Mouse (Mus musculus): ENCODE results near the gene Blvrb. TPM values are rescaled to one million over a fixed set of nuclear protein-coding genes. Genes with fewer than 3 reads are reported as not detected.
A peak's percentile ranks its signal among the peaks of the same experiment; 100 is the strongest.

Blvrb gene
- total and polyA plus RNA-seq, 2 experiments from 2014 or later, result 19.7 to 23.4 TPM

DNA sequence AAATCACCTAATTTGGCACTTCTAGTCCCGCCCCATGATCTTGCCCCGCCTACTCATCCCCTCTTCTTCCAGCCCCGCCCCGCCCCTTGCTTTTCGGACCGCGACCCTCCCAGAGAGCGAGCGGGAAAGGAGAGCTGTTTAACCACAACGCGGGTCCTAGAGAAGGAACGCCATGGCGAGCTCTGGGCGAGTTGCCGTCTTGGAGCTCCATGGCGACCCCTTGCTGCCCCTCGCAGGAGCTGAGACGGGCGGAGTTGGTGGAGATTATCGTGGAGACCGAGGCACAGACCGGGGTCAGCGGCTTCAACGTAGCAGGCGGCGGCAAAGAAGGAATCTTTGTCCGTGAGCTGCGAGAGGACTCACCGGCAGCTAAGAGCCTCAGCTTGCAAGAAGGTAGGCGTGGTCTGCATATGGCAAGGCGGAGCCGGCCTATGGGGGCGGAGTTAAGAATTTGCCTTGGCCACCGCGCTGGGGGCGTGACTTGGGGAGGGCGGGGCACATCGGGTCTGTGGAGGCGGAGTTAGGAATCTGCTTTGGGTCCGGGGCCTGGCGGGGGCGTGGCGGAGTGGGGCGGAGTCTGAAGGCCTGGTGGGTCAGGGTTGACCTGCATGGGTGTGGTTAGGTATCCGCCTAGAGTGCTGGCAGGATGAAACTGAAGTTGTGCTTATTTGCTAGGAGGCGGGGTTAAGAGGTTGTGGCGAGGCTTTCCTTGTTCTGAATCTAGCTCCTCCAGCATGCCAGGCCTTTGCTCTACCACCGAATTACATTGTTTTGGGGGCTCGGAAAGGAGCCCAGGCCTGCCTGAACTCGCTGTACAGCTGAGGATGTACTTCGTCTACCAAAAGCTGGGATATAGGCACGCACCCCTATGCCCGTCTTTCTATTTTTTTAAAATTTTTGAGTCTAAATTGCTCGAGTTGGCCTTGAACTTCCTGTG, 60.2 kb downstream of the Blvrb start:
- H3K9ac ChIP-seq (replicated peaks; ENCODE audit: low read length), result peak overlapping the region; percentile 47
- no peaks in the 10 kb centered on the region for H3K36me3 ChIP-seq (ENCODE audit: insufficient read depth, low read length)
- peak; percentile 64 for TF ChIP-seq CTCF (IDR thresholded peaks at IDR 0.05; ENCODE audit: low read depth)
- WGBS, result under 1% methylated on average over 54 of the region's 54 CpGs
- DNase-seq (ENCODE audit: low spot score), result peak; percentile 97
- H3K4me2 ChIP-seq (ENCODE audit: low read depth, low read length), result peak overlapping the region; percentile 53
- no peaks in the 10 kb centered on the region for H3K9me3 ChIP-seq (ENCODE audit: low read length)
- H3K27me3 ChIP-seq (ENCODE audit: insufficient read depth, low read length), result no peaks in the 10 kb centered on the region
- H3K27ac ChIP-seq, result peak overlapping the region; percentile 94
- peak overlapping the region; percentile 44 for H3K4me3 ChIP-seq (ENCODE audit: low read length)
- peak; percentile 95 for ATAC-seq
- H3K4me1 ChIP-seq (ENCODE audit: insufficient read depth, low read length), result 0 out of 2 replicates have a peak, but pooled peaks cover 5% of the 10 kb centered on the region

DNA sequence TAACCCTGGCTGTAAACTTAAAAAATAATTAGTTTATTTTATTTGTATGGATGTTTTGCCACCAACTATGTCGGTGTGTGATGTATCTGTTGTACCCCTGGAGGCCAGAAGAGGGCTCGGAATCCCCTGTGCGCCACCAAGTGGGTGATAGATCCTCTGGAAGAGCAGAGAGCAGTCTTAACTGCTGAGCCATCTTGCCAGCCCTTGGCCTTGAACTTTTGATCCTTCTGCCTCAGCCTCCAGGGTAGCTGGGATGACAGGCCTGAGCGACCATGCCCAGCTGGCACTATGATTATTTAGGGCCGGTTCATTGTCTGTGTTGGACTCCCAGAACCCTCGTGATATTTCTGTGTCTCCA, 60.8 kb downstream of the Blvrb start:
- WGBS, result 26% methylated on average over 6 of the region's 6 CpGs
- Histone ChIP-seq H3K9me3 (ENCODE audit: low read length) (no peaks in the 10 kb centered on the region), H3K9ac (replicated peaks; ENCODE audit: low read length) (no peak overlapping the region), H3K36me3 (ENCODE audit: insufficient read depth, low read length) (no peaks in the 10 kb centered on the region), H3K27ac (peak overlapping the region; percentile 94; the same call in 1 of the 2 replicates), H3K4me1 (ENCODE audit: insufficient read depth, low read length) (0 out of 2 replicates have a peak, but pooled peaks cover 5% of the 10 kb centered on the region), H3K27me3 (ENCODE audit: insufficient read depth, low read length) (no peaks in the 10 kb centered on the region), H3K4me3 (ENCODE audit: low read length) (peak overlapping the region; percentile 44), H3K4me2 (ENCODE audit: low read depth, low read length) (peak overlapping the region; percentile 53)
- ATAC-seq (0 out of 2 replicates have a peak, but pooled peaks have one; percentile 18), DNase-seq (ENCODE audit: low spot score) (peak; percentile 70)
- peak; percentile 74 for TF ChIP-seq CTCF (IDR thresholded peaks at IDR 0.05; ENCODE audit: low read depth)

DNA sequence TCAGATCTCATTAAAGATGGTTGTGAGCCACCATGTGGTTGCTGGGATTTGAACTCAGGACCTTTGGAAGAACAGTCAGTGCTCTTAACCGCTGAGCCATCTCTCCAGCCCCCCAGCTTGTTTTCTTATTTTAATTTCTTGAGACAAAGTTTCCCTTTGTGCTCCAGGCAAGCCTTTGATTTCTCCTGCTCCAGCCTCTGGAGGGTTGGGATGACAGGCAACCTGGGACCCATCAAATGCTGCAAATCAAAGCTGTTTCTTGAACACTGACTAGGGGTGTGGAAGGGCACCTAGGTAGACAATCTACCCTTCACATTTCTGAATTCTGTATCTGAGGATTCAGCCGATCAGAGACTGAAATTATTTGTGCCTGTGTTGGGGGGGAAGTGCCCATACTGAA, 63.0 kb downstream of the Blvrb start:
- no peaks in the 10 kb centered on the region for H3K9me3 ChIP-seq (ENCODE audit: low read length)
- no peak overlapping the region for H3K27ac ChIP-seq
- H3K9ac ChIP-seq (replicated peaks; ENCODE audit: low read length), result no peak overlapping the region
- H3K4me2 ChIP-seq (ENCODE audit: low read depth, low read length), result no peak overlapping the region
- 85% methylated on average over 2 of the region's 2 CpGs for WGBS
- DNase-seq (ENCODE audit: low spot score), result no peak
- H3K27me3 ChIP-seq (ENCODE audit: insufficient read depth, low read length), result no peaks in the 10 kb centered on the region
- H3K4me1 ChIP-seq (ENCODE audit: insufficient read depth, low read length), result 0 out of 2 replicates have a peak, but pooled peaks cover 5% of the 10 kb centered on the region
- no peak for TF ChIP-seq CTCF (IDR thresholded peaks at IDR 0.05; ENCODE audit: low read depth)
- ATAC-seq, result no peak
- no peak overlapping the region for H3K4me3 ChIP-seq (ENCODE audit: low read length)
- no peaks in the 10 kb centered on the region for H3K36me3 ChIP-seq (ENCODE audit: insufficient read depth, low read length)

DNA sequence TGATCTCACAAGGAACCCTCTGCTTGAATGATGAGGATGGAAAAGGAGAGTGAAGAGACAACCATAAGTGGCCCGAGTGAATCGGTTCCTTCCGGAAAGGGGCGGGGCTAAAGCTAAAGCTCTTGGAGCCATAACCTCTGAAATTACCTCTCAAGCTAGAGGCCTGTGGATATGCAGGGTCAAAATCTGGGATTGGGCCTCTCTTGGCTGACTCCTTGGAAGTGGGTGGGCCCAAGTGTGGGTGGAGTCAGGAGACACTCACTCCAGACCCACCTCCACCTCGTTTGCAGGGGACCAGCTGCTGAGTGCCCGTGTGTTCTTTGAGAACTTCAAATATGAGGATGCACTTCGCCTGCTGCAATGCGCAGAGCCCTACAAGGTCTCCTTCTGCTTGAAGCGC, 67.2 kb downstream of the Blvrb start:
- TF ChIP-seq CTCF (IDR thresholded peaks at IDR 0.05; ENCODE audit: low read depth), result no peak
- H3K36me3 ChIP-seq (ENCODE audit: insufficient read depth, low read length), result no peaks in the 10 kb centered on the region
- no peak for DNase-seq (ENCODE audit: low spot score)
- 83% methylated on average over 9 of the region's 9 CpGs for WGBS
- no peak overlapping the region for H3K4me3 ChIP-seq (ENCODE audit: low read length)
- no peak overlapping the region for H3K4me2 ChIP-seq (ENCODE audit: low read depth, low read length)
- no peak for ATAC-seq
- no peak overlapping the region for H3K9ac ChIP-seq (replicated peaks; ENCODE audit: low read length)
- H3K27ac ChIP-seq, result no peak overlapping the region
- H3K9me3 ChIP-seq (ENCODE audit: low read length), result no peaks in the 10 kb centered on the region
- H3K4me1 ChIP-seq (ENCODE audit: insufficient read depth, low read length), result no peaks in the 10 kb centered on the region
- no peaks in the 10 kb centered on the region for H3K27me3 ChIP-seq (ENCODE audit: insufficient read depth, low read length)

Other genes with a start within 250 kb of the Blvrb start
- gene Itpkc, start 219.3 kb upstream of the Blvrb start, total RNA-seq (2014; rRNA removed), result 14.3 and 18.8 TPM in 2 replicates
- 3.3 and 4.0 TPM in 2 replicates for gene Itpkc, start 219.3 kb upstream of the Blvrb start, polyA plus RNA-seq (2015; fragmentation: Nextera tagmentation; extraction: Ambion mirVana)
- 26.5 and 27.6 TPM in 2 replicates for gene Coq8b, start 215.0 kb upstream of the Blvrb start, total RNA-seq (2014; rRNA removed)
- gene Coq8b, start 215.0 kb upstream of the Blvrb start, polyA plus RNA-seq (2015; fragmentation: Nextera tagmentation; extraction: Ambion mirVana), result 16.7 and 20.4 TPM in 2 replicates
- 140 and 161 TPM in 2 replicates for gene Numbl, start 189.5 kb upstream of the Blvrb start, total RNA-seq (2014; rRNA removed)
- 55.9 and 59.5 TPM in 2 replicates for gene Numbl, start 189.5 kb upstream of the Blvrb start, polyA plus RNA-seq (2015; fragmentation: Nextera tagmentation; extraction: Ambion mirVana)
- gene Ltbp4, start 110.3 kb upstream of the Blvrb start, total RNA-seq (2014; rRNA removed), result 34.8 and 41.2 TPM in 2 replicates
- 10.5 and 10.6 TPM in 2 replicates for gene Ltbp4, start 110.3 kb upstream of the Blvrb start, polyA plus RNA-seq (2015; fragmentation: Nextera tagmentation; extraction: Ambion mirVana)
- 27.0 and 31.2 TPM in 2 replicates for gene Shkbp1, start 92.0 kb upstream of the Blvrb start, total RNA-seq (2014; rRNA removed)
- gene Shkbp1, start 92.0 kb upstream of the Blvrb start, polyA plus RNA-seq (2015; fragmentation: Nextera tagmentation; extraction: Ambion mirVana), result 20.0 and 20.2 TPM in 2 replicates
- gene Gm20479, start 90.6 kb upstream of the Blvrb start, total RNA-seq (2014; rRNA removed), result not detected in 2 replicates
- not detected in 2 replicates for gene Gm20479, start 90.6 kb upstream of the Blvrb start, polyA plus RNA-seq (2015; fragmentation: Nextera tagmentation; extraction: Ambion mirVana)
- 24.1 and 24.8 TPM in 2 replicates for gene Sptbn4, start 292 bp upstream of the Blvrb start, total RNA-seq (2014; rRNA removed)
- 2.8 and 3.4 TPM in 2 replicates for gene Sptbn4, start 292 bp upstream of the Blvrb start, polyA plus RNA-seq (2015; fragmentation: Nextera tagmentation; extraction: Ambion mirVana)
- 5.0 and 6.3 TPM in 2 replicates for gene Sertad3, start 25.8 kb downstream of the Blvrb start, total RNA-seq (2014; rRNA removed)
- 7.9 and 8.4 TPM in 2 replicates for gene Sertad3, start 25.8 kb downstream of the Blvrb start, polyA plus RNA-seq (2015; fragmentation: Nextera tagmentation; extraction: Ambion mirVana)
- 7.2 and 9.4 TPM in 2 replicates for gene Sertad1, start 38.9 kb downstream of the Blvrb start, total RNA-seq (2014; rRNA removed)
- 7.7 and 8.8 TPM in 2 replicates for gene Sertad1, start 38.9 kb downstream of the Blvrb start, polyA plus RNA-seq (2015; fragmentation: Nextera tagmentation; extraction: Ambion mirVana)
- gene Prx, start 51.3 kb downstream of the Blvrb start, total RNA-seq (2014; rRNA removed), result 1.8 and 2.1 TPM in 2 replicates
- gene Prx, start 51.3 kb downstream of the Blvrb start, polyA plus RNA-seq (2015; fragmentation: Nextera tagmentation; extraction: Ambion mirVana), result 2.1 and 2.5 TPM in 2 replicates
- 0.73 and 1.8 TPM in 2 replicates for gene Hipk4, start 75.3 kb downstream of the Blvrb start, total RNA-seq (2014; rRNA removed)
- gene Hipk4, start 75.3 kb downstream of the Blvrb start, polyA plus RNA-seq (2015; fragmentation: Nextera tagmentation; extraction: Ambion mirVana), result 1.6 and 1.9 TPM in 2 replicates
- gene Pld3, start 105.2 kb downstream of the Blvrb start, total RNA-seq (2014; rRNA removed), result 307 and 308 TPM in 2 replicates
- 268 and 287 TPM in 2 replicates for gene Pld3, start 105.2 kb downstream of the Blvrb start, polyA plus RNA-seq (2015; fragmentation: Nextera tagmentation; extraction: Ambion mirVana)
- gene 2310022A10Rik, start 105.3 kb downstream of the Blvrb start, total RNA-seq (2014; rRNA removed), result 8.1 and 8.2 TPM in 2 replicates
- gene 2310022A10Rik, start 105.3 kb downstream of the Blvrb start, polyA plus RNA-seq (2015; fragmentation: Nextera tagmentation; extraction: Ambion mirVana), result 25.7 and 26.1 TPM in 2 replicates
- 60.6 and 83.1 TPM in 2 replicates for gene Akt2, start 143.6 kb downstream of the Blvrb start, total RNA-seq (2014; rRNA removed)
- 62.3 and 64.0 TPM in 2 replicates for gene Akt2, start 143.6 kb downstream of the Blvrb start, polyA plus RNA-seq (2015; fragmentation: Nextera tagmentation; extraction: Ambion mirVana)
- gene Ttc9b, start 205.9 kb downstream of the Blvrb start, total RNA-seq (2014; rRNA removed), result 104 and 132 TPM in 2 replicates
- gene Ttc9b, start 205.9 kb downstream of the Blvrb start, polyA plus RNA-seq (2015; fragmentation: Nextera tagmentation; extraction: Ambion mirVana), result 124 and 127 TPM in 2 replicates
- gene Map3k10, start 226.6 kb downstream of the Blvrb start, total RNA-seq (2014; rRNA removed), result 141 and 162 TPM in 2 replicates
- gene Map3k10, start 226.6 kb downstream of the Blvrb start, polyA plus RNA-seq (2015; fragmentation: Nextera tagmentation; extraction: Ambion mirVana), result 21.4 and 22.9 TPM in 2 replicates
- 3.5 and 5.6 TPM in 2 replicates for gene Zfp607b, start 241.4 kb downstream of the Blvrb start, total RNA-seq (2014; rRNA removed)
- gene Zfp607b, start 241.4 kb downstream of the Blvrb start, polyA plus RNA-seq (2015; fragmentation: Nextera tagmentation; extraction: Ambion mirVana), result 8.5 and 8.9 TPM in 2 replicates

All from hindbrain, postnatal 0 days (tissue).